Mouse (Mus musculus) c-Kit-positive CD71-negative TER-119-negative erythroid progenitor cells, embryonic 14.5 days (primary cell): ENCODE data around the gene Abca3.
"Not testable (repeated sequence)": the region's sequence is repeated elsewhere in the genome, so short reads cannot be mapped to it uniquely, and the experiment has no call there.

Experiments used
- DNase-seq: peaks from one replicate; pipeline ENCODE4 v3.0.0-alpha.2; 2013; ENCODE audit warnings: low read depth

Abca3 gene

GRCm38 (mm10) chr17:24441148-24441547, 89.4 kb downstream of the Abca3 start:
- no peak for DNase-seq

- DNase-seq: no peak
Observed at GRCm38 (mm10) chr17:24442107-24442506, 90.4 kb downstream of the Abca3 start.

GRCm38 (mm10) chr17:24442632-24443155, 90.9 kb downstream of the Abca3 start, which contains the start of gene Dnase1l2:
Gene Dnase1l2 (minus strand): TSS chr17:24443105.
- DNase-seq: no peak

- no peak for DNase-seq
Observed at GRCm38 (mm10) chr17:24443409-24443808, 91.7 kb downstream of the Abca3 start.

- DNase-seq: no peak
Observed at GRCm38 (mm10) chr17:24446590-24446989, 94.8 kb downstream of the Abca3 start.

- DNase-seq: no peak
Observed at GRCm38 (mm10) chr17:24449507-24449906, 97.8 kb downstream of the Abca3 start.

- DNase-seq: no peak
Observed at GRCm38 (mm10) chr17:24451220-24451619, 99.5 kb downstream of the Abca3 start.

GRCm38 (mm10) chr17:24453372-24453771, 101.6 kb downstream of the Abca3 start:
- DNase-seq: no peak

- DNase-seq: no peak
Observed at GRCm38 (mm10) chr17:24454218-24454755, 102.5 kb downstream of the Abca3 start.

- DNase-seq: peak; percentile 99
Observed at GRCm38 (mm10) chr17:24454756-24455522, 103.2 kb downstream of the Abca3 start.

- DNase-seq: not testable (repeated sequence)
Observed at GRCm38 (mm10) chr17:24455523-24456206, 103.9 kb downstream of the Abca3 start.
